Mouse (Mus musculus) liver, postnatal 0 days (tissue): ENCODE measurements at regions not wholly inside any gene's neighbourhood (a gene's known extent, or its start where the extent isn't known, plus 50 kb on each side); places are given as distances from the start of the nearest gene placed in this dataset.

Experiments
- ATAC-seq: fragments of 200-750 bp; cut with Nextera tagmentation; 2 replicates; pipeline ENCODE4 v1.8.0; 2017; ENCODE audit warnings: mild to moderate bottlenecking, moderate library complexity
- DNase-seq: peaks from one replicate; pipeline ENCODE4 v3.0.0-alpha.2; 2016
- H3K27ac ChIP-seq: fragments of 300-500 bp; sonication (generic); 2 replicates; pipeline ENCODE4 v1.5.1; 2014; ENCODE audit warnings: antibody characterized with exemption, moderate library complexity, mild to moderate bottlenecking, low read depth
- H3K27me3 ChIP-seq: fragments of 300-500 bp; sonication (generic); 2 replicates; pipeline ENCODE4 v1.6.1; 2014; ENCODE audit warnings: low read length, control low read depth, mixed read lengths; ENCODE audit not compliant: insufficient read depth
- H3K36me3 ChIP-seq: fragments of 300-500 bp; sonication (generic); replicated peaks from 2 replicates; pipeline ENCODE4 v1.6.1; 2014; ENCODE audit warnings: mild to moderate bottlenecking, control low read depth, low read length, moderate library complexity, mixed read lengths; ENCODE audit not compliant: insufficient read depth
- H3K4me1 ChIP-seq: fragments of 300-500 bp; sonication (generic); 2 replicates; pipeline ENCODE4 v1.6.1; 2014; ENCODE audit warnings: antibody characterized with exemption, mild to moderate bottlenecking, control low read depth; ENCODE audit not compliant: insufficient read depth
- H3K4me2 ChIP-seq: fragments of 300-500 bp; sonication (generic); 2 replicates; pipeline ENCODE4 v1.6.1; 2014; ENCODE audit warnings: low read depth, mild to moderate bottlenecking, low read length, moderate library complexity, mixed read lengths
- H3K4me3 ChIP-seq: fragments of 300-500 bp; sonication (generic); 2 replicates; pipeline ENCODE4 v1.5.1; 2014; ENCODE audit warnings: low read depth, low read length
- H3K9ac ChIP-seq: fragments of 300-500 bp; sonication (generic); replicated peaks from 2 replicates; pipeline ENCODE4 v1.6.1; 2014; ENCODE audit warnings: mild to moderate bottlenecking, moderate library complexity
- H3K9me3 ChIP-seq: fragments of 300-500 bp; sonication (generic); 2 replicates; pipeline ENCODE4 v1.6.1; 2016; ENCODE audit warnings: mild to moderate bottlenecking, control low read depth, low read length, mixed read lengths
- CTCF ChIP-seq: sonication (generic); IDR thresholded peaks from 2 replicates; pipeline ENCODE4 v1.5.1; 2016; ENCODE audit warnings: antibody characterized with exemption, low read depth
- EP300 ChIP-seq: IDR thresholded peaks from 2 replicates; pipeline ENCODE4 v1.6.1; 2016; ENCODE audit warnings: antibody characterized with exemption, low read depth, mild to moderate bottlenecking
- WGBS: fragments of 180-500 bp; shearing (Covaris S2); extraction: QIAGEN DNeasy Blood & Tissue Kit; methylation state at CpG from one replicate; pipeline ENCODE4 v1.1.7; 2014; ENCODE audit not compliant: insufficient replicate concordance; 5-methylcytosine and 5-hydroxymethylcytosine counted together

GRCm38 (mm10) chr13:80502927-80503326, 380.3 kb upstream of the Arrdc3 start:
- no peak for TF ChIP-seq EP300
- H3K4me1 ChIP-seq = no peaks in the 10 kb centered on the region
- no peak overlapping the region for H3K4me2 ChIP-seq
- DNase-seq (no peak), ATAC-seq (no peak)
- no peaks in the 10 kb centered on the region for H3K27me3 ChIP-seq
- 75% methylated on average over 1 of the region's 1 CpGs for WGBS
- H3K4me3 ChIP-seq = no peak overlapping the region
- no peak overlapping the region for H3K9ac ChIP-seq
- H3K36me3 ChIP-seq = no peaks in the 10 kb centered on the region
- H3K27ac ChIP-seq = no peak overlapping the region
- H3K9me3 ChIP-seq = no peaks in the 10 kb centered on the region

DNA sequence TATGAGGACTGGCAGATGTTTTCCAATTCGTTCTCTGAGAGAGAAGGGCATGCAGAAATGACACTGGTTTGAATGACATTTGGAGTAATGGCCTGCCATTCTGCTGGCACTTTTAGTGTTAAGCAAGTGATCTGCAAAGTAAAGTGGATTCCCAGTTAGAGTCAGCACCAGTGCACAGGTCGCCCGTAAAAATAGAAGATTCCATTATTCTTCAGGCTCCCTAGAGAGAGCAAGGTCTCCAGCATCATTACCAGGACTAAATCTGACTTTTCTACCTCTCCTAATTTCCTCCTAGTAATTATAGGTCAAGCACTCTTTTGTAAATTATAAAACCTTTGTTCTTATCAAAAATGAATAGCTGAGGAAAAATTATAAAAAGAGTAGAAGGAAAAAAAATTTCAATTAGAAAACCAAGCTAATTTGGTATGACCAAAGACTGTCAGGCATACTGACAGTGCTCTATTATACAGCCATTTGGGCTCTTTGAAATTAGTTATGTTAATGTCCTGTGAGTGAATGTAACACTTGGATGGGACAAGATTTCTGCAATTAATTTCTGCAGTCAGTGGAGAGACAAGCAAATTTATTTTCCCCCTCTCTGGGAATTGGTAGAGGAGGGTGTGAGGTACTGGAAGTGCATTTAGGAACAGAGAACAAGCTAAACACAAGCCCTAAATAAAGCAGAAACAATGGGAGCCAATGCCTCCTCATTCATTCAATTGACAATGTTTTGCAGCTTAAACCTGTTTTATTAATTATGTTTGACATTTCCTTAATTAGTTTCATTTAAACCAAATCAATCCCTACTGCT, 368.8 kb upstream of the Arrdc3 start:
- 54% methylated on average over 3 of the region's 3 CpGs for WGBS
- H3K9me3 ChIP-seq = no peaks in the 10 kb centered on the region
- no peaks in the 10 kb centered on the region for H3K27me3 ChIP-seq
- no peak overlapping the region for H3K27ac ChIP-seq
- ATAC-seq = no peak
- H3K36me3 ChIP-seq = no peaks in the 10 kb centered on the region
- no peak for DNase-seq
- H3K4me1 ChIP-seq = no peaks in the 10 kb centered on the region
- no peak overlapping the region for H3K4me3 ChIP-seq
- no peak overlapping the region for H3K4me2 ChIP-seq
- no peak for TF ChIP-seq EP300
- TF ChIP-seq CTCF = no peak
- H3K9ac ChIP-seq = no peak overlapping the region

DNA sequence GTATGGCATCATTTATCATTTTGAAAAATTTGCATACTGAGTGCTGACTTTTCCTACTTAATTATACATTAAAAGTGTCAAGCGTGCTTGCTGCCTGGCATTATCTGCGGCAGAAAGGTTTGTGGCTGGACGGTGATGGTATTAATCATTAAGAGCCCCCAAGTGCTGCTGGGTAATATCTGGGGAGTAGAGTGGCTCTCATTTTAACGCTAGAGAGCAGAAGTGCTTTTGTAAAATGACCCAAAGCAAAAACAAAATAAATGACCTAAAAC, 368.3 kb upstream of the Arrdc3 start:
- ATAC-seq (no peak), DNase-seq (no peak)
- no peak overlapping the region for H3K4me3 ChIP-seq
- no peak overlapping the region for H3K27ac ChIP-seq
- no peak overlapping the region for H3K4me2 ChIP-seq
- no peak overlapping the region for H3K9ac ChIP-seq
- no peaks in the 10 kb centered on the region for H3K9me3 ChIP-seq
- H3K36me3 ChIP-seq = no peaks in the 10 kb centered on the region
- WGBS = 72% methylated on average over 4 of the region's 4 CpGs
- H3K4me1 ChIP-seq = no peaks in the 10 kb centered on the region
- TF ChIP-seq CTCF = no peak
- no peak for TF ChIP-seq EP300
- no peaks in the 10 kb centered on the region for H3K27me3 ChIP-seq

GRCm38 (mm10) chr13:80518836-80519235, 364.3 kb upstream of the Arrdc3 start:
- Histone ChIP-seq H3K27me3 (no peaks in the 10 kb centered on the region), H3K4me1 (no peaks in the 10 kb centered on the region), H3K27ac (no peak overlapping the region), H3K9ac (no peak overlapping the region), H3K9me3 (no peaks in the 10 kb centered on the region), H3K36me3 (no peaks in the 10 kb centered on the region), H3K4me3 (no peak overlapping the region), H3K4me2 (no peak overlapping the region)
- WGBS = 61% methylated on average over 1 of the region's 1 CpGs
- ATAC-seq = no peak
- TF ChIP-seq EP300 (no peak), CTCF (0 out of 2 replicates have a peak, but pooled peaks have one; percentile 2)
- DNase-seq = no peak

GRCm38 (mm10) chr13:80519792-80520191, 363.4 kb upstream of the Arrdc3 start:
- H3K27ac ChIP-seq = no peak overlapping the region
- 64% methylated on average over 4 of the region's 4 CpGs for WGBS
- DNase-seq = no peak

GRCm38 (mm10) chr13:80535755-80536350, 347.3 kb upstream of the Arrdc3 start:
- Histone ChIP-seq H3K27ac (no peak overlapping the region), H3K4me3 (no peak overlapping the region), H3K9me3 (no peaks in the 10 kb centered on the region), H3K4me1 (no peaks in the 10 kb centered on the region), H3K27me3 (no peaks in the 10 kb centered on the region), H3K36me3 (no peaks in the 10 kb centered on the region), H3K9ac (no peak overlapping the region), H3K4me2 (no peak overlapping the region)
- ATAC-seq = no peak
- no peak for DNase-seq
- 58% methylated on average over 1 of the region's 1 CpGs for WGBS
- TF ChIP-seq CTCF (no peak), EP300 (no peak)

More at GRCm38 (mm10) chr13:80519792-80520191, 363.4 kb upstream of the Arrdc3 start:
- H3K9ac ChIP-seq = no peak overlapping the region
- H3K4me3 ChIP-seq = no peak overlapping the region
- no peak for ATAC-seq
- H3K9me3 ChIP-seq = no peaks in the 10 kb centered on the region
- TF ChIP-seq CTCF (no peak), EP300 (no peak)
- no peak overlapping the region for H3K4me2 ChIP-seq
- H3K27me3 ChIP-seq = no peaks in the 10 kb centered on the region
- H3K4me1 ChIP-seq = no peaks in the 10 kb centered on the region
- no peaks in the 10 kb centered on the region for H3K36me3 ChIP-seq
